Mouse (Mus musculus): ENCODE results near the gene Chadl.
"Not testable (repeated sequence)": the region's sequence is repeated elsewhere in the genome, so short reads cannot be mapped to it uniquely, and the experiment has no call there.

Chadl gene

GRCm38 (mm10) chr15:81697175-81697574 is at the start of gene Chadl:
Gene Chadl (minus strand): TSS chr15:81697287.
- peak; percentile 45 to 66 for DNase-seq

DNA sequence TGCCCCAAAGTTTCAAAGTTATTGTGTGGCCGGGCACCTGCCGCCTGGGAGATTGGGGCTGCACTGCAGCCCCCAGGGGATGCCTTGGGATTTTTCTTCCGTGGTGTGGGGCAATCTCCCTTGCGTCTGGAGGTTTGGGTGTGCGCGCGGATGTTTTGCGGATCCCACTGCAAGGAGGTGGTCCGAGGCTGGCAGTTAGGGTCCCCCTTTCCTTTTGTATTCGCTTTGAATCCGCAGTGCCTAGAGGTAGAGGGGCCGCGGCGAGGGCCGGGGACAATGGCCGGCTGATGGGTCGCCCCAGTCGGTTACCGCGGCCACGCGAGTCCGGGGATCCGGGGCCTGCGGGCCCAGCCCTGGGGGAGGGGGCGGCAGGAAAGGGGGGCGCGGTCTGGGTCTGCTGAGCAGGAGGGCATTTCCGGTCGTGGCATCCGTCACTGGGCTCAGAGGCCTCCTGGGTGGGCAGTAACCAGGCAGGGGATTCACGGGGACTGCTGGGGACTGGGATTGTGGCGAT is 48.6 kb upstream of the Chadl start:
- peak; percentile 90 to 91 for DNase-seq

- peak; percentile 83 for DNase-seq
These were observed 48.0 kb upstream of the Chadl start, which contains the start of the genes Zc3h7b and Rangap1 for GRCm38 (mm10) chr15:81744992-81745600. Gene Zc3h7b (plus strand): TSS chr15:81745057. Gene Rangap1 (minus strand): TSS chr15:81745530.

DNA sequence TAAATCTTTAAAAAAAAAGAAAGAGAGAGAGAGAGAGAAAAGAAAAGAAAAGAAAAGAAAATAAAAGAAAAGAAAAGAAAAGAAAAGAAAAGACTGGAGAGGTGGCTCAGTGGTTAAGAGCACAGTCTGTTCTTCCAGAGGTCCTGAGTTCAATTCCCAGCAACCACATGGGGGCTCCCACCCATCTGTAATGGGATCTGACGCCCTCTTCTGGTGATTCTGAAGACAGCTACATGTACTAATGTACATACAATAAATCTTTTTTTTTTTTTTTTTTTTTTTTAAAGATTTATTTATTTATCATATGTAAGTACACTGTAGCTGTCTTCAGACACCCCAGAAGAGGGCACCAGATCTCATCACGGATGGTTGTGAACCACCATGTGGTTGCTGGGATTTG is 45.3 kb upstream of the Chadl start:
- DNase-seq = not testable (repeated sequence)

- DNase-seq = peak in 1 of 2 experiments; percentile 40
These were observed 42.8 kb upstream of the Chadl start for GRCm38 (mm10) chr15:81739924-81740323.

GRCm38 (mm10) chr15:81739296-81739695 is 42.2 kb upstream of the Chadl start:
- no peak for DNase-seq

DNA sequence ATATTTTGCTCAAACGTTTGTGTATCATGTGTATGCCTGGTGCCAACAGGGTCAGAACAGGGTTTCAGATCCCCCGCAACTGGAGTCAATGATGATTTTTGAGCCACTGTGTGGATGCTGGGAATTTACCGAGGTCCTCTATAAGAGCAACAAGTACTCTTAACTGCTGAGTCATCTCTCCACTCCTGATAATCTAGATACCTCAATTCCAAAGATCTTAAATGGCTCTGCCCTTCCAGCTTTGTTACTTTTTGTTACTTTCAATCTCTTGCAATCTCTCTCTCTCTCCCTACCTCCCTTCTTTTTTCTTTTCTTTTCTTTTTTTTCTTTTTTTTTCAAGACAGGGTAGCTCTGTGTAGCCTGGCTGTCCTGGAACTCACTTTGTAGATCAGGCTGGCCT is 38.0 kb upstream of the Chadl start:
- no peak for DNase-seq

DNA sequence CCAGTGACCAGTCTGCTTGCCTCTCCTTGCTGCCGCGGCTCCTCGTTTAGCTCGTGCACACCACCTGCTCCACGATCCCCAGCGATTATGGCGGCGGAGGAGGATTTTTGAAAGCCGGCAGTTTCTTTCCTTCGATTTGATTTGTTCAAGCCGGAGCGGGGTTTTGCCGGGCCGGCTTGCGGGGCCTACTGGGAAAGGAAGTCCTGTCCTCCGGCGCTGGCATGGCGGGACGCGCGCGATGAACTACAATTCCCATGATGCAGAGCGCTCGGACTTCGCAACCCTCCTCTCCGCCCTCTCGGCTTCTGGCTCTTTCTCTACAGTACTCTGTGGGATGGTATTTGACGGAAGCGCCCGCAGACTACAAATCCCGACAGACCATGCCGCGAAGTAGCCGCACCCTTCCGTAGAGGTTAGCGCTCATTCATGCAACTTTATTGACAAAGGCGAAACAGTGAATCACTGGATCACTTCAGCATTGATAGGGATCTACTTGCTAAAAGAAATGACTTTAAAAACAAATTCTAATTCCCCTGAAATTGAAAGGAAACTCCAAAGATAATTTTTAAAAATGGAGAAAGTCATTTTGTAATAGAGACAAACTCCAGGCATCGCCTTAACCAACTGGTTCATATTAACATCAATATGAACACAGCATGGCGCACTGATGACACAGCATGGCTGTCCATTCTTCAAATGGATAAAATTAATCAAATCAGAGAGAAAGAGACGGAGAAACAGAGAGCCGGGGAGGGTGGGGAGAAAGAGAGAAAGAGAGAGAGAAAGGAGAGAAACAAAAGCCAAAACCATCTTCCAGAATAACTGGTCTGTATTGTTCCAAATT is 32.9 kb upstream of the Chadl start:
- DNase-seq = peak; percentile 98 to 99

DNA sequence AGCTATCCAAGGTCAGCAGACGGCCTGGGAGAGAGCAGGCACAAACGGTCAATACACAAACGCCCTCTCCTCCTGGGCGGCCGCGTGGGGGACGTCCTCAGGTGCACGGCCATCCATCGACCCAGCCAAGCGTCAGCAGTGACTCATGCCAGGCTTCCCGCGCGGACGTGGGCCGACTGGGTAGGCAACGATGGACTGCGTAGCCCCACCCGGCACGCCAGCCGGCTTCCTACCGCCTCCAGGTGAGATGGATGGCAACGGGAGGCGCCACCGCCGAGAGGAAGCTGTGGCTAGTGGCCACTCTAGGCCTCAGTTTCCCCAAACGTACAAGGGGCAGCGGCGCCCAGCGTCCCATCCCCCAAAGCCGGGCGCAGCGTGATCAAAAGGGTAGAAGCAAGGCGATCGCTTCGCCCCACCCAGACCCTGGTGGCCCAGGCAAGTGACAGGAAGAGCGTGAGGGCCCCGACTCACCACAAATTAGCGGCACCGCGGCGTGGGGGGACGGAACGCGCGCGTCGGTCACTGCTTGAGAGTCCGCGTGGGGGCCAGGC is 32.2 kb upstream of the Chadl start:
- DNase-seq = peak; percentile 60 to 63

- DNase-seq = no peak
These were observed 28.9 kb upstream of the Chadl start for GRCm38 (mm10) chr15:81725965-81726364.

DNA sequence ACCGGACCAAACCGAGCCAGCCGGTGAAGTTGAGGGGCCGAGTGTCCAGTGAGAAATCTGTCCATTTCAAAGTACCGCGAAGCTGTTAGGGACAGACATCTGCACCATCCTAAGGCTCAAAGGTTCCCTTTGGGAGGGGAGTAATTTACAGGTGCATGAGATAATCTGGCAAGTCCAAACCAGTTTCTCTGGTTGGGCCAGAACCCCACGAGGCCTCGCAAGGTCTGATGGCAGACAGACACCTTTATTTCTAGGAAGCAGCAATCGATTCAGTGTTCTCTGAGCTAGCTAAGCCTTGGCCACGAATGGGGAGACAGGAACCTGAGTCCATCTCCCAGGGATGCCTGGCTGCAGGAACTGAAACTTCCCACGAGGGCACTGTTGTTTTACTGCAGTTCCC is 26.6 kb upstream of the Chadl start:
- DNase-seq = no peak

GRCm38 (mm10) chr15:81722361-81722760 is 25.3 kb upstream of the Chadl start:
- no peak for DNase-seq

- no peak for DNase-seq
These were observed 22.0 kb upstream of the Chadl start for GRCm38 (mm10) chr15:81719139-81719531.

DNA sequence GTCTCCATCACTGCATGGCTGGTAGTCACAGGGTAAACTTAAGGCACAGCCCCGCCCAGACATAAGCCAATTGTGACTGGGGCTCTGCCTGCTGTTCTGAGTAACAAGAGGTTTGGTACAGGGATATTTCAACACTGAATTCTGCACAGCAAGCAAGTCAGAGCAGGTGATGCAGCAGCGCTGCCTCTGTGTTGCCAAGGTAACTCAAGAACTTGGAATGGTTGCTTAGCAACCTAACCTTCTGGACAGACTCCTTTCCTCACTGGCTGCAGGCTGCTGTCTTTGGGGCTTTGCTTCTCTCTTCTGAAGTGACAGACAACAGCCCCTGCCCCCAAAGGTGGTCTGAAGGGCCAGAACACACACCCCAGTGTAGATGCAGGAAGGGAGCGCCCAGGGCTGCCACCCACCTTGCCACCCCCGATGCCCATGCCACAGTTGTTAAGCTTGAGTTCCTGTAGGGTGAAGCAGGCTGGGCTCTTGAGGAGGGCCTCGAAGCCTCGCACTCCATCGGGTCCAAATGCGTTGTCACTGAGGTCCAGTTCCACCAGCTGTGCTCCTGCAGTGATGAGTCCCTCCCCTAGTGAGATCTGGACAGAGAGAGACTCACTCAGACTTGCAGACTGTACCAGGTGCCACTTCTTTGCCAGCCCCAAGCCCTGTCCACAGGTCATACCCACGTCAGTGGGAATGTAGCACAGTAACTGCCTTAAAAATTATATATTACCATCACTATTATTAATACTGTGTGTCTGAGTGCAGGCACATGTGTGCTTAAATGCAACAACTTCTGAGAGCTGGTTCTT is 21.4 kb upstream of the Chadl start:
- DNase-seq = no peak

DNA sequence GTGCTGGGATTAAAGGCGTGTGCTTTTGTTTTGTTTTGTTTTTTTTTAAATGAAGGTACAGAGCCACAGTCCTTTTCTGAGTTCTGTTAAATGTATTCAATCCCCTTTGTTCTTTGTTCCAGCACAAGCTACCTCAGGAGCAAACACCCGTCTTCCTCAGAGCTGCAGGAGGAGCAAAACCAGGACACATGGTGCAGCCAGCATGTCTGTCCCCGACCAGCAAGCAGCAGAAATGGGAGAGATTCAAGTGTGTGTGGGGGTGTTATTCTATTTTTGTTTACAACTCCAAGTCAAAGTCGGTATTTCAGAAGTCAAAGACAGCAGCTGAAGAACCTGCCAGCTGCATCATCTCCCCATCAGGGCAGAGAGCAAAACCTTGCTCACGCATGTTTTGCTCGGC is 16.7 kb upstream of the Chadl start:
- no peak for DNase-seq

GRCm38 (mm10) chr15:81710801-81711200 is 13.7 kb upstream of the Chadl start:
- no peak for DNase-seq

- no peak for DNase-seq
These were observed 12.6 kb upstream of the Chadl start for GRCm38 (mm10) chr15:81709686-81710085.

DNA sequence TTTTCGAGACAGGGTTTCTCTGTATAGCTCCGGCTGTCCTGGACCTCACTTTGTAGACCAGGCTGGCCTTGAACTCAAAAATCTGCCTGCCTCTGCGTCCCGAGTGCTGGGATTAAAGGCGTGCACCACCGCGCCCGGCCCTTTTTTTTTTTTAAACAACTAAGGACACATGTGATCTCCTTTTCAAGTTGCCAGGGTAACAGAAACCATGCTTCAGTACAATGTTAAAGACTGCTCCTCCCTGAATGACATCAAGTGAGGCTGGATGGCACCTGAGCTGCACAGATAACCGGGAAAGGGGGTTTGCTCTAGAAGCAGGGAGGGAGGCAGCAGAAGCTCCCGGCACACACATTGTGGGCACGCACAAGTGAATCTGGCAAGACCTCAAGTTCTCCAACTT is 11.9 kb upstream of the Chadl start:
- no peak for DNase-seq

DNA sequence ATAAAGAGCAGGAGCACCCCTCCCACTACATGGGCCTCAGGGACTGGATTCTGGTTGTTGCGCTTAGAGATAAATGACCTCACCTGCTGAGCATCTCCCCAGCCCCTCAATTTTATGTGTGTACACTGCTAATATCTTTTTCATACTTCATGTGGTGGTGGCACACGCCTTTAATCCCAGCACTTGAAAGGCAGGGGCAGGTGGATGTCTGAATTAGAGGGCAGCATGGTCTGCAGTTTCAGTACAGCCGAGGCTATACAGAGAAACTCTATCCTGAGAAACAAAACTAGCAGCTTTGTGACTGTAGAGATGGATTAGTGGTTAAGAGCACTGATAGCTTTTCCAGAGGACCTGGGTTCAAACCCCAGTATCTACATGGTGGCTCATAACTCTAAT is 6.0 kb upstream of the Chadl start:
- DNase-seq = no peak

DNA sequence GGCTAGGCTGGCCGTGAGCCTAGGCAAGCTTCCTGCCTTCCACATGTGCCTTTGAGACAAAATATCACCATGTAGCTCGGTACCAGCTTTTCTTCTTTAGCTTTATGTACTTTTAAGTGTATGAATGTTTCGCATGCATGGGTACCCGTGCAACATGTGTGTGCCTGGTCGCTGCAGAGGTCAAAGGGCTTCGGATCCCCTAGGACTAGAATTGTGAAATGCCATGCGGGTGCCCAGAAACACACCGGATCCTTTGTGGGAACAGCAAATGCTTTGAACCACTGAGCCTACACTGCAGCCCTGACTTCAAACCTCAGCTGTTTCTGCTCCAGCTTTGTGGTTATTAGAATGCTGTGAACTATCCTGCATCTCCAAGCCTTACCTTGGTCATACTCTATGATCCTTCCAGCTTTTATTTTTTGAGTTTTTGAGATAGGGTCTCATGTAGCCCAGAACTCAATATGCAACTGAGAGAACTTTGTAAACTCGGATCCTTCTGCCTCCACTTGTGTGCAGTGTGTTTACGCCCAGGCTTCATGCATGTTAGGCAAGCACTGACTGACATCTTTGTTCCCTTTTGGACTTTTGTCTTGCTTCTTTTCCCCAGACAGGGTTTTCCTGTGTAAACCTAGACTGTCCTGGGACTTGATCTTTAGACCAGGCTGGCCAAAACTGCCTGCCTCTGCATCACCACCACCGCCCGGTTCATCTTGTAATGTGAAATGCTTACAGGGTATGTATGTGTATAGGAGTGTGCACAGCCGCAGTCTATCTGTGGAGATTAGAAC is 5.4 kb upstream of the Chadl start:
- no peak for DNase-seq

DNA sequence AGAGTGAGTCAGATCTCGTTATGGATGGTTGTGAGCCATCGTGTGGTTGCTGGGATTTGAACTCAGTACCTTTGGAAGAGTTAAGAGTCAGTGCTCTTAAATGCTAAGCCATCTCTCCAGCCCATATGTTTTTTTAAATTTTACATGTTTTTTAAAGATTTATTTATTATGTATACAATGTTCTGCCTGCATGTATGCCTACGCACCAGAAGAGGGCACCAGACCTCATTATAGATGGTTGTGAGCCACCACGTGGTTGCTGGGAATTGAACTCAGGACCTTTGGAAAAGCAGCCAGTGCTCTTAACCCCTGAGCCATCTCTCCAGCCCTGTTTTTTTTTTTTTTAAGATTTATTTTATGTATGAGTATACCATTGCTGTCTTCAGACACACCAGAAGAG is 4.3 kb upstream of the Chadl start:
- DNase-seq = not testable (repeated sequence)

DNA sequence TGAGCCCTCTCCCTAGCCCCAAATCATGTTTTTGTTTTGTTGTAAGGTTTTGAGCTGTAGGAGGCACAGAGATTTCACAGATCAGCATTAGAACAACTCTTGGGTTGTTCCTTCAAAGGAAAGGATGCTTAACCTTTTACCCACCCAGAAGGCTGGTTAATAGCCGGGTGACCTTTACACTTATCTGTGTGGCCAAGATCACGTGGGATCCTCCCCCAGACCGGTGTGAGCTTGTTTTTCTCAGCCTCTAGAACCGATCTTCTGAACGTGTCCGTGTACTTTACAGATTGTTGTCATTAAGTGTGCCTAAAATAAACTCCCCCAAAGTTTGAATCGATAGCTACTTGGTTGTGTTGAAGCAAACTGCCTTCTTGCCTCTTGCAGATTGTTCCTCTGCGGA is 3.5 kb upstream of the Chadl start:
- no peak for DNase-seq
